Mouse (Mus musculus): ENCODE measurements at regions not wholly inside any gene's neighbourhood (a gene's known extent, or its start where the extent isn't known, plus 50 kb on each side); places are given as distances from the start of the nearest gene placed in this dataset.

- TF ChIP-seq CTCF (IDR thresholded peaks at IDR 0.05; ENCODE audit: low read depth, low read length) (no peak), POLR2A (IDR thresholded peaks at IDR 0.05; ENCODE audit: borderline replicate concordance, low read depth, low read length) (no peak)
Observed at GRCm38 (mm10) chr17:51487918-51488445, 308.8 kb upstream of the Tbc1d5 start.

Data from bone marrow macrophage, adult 2 months (primary cell).